Mouse (Mus musculus) MN1 (cell line): ENCODE measurements around the gene Tab1.
A peak's percentile ranks its signal among the peaks of the same experiment; 100 is the strongest.

Source experiments
- DNase-seq: peaks from one replicate; pipeline ENCODE4 v3.0.0-alpha.2; 2016; ENCODE audit warnings: low spot score

The Tab1 gene

GRCm38 (mm10) chr15:80163274-80163673, 30.3 kb downstream of the Tab1 start:
- no peak for DNase-seq

DNA sequence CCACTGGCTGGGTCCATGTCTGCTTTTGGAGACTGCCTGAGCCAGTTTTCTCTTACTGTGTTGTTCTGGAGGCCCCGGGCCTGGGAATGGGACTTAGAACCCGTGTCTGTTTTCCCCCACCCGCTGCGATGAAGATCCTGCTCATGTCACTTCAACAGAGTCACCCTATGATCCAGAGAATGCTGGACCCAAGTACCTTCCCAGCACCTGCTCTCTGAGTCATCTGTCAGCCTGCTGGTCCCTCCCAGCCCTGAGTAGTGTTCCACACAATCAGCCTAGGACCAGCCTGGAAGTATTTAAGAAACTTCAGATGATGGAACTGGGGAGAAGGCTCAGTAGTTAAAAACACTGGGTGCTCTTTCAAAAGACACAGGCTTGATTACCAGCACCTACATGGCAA, 30.8 kb downstream of the Tab1 start:
- no peak for DNase-seq

DNA sequence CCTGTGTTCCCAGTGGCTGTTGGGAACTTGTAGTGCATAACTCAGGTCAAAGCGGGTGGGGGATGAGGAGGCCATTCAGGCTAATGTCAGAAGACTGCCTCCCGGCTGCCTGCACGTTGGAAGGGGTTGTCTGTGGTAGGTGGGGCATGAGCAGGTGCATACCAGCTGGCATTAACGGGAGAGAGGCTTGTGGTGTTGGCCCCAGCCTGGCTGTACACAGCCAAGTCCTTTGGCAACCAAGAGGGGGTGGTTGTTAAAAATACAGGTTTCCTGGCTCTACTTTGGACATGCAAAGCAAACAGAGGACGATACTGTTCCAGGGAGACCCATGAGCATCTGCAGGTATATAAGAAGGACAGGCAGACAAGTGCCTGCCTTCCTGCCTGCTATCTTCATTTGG, 32.5 kb downstream of the Tab1 start:
- DNase-seq: no peak

DNA sequence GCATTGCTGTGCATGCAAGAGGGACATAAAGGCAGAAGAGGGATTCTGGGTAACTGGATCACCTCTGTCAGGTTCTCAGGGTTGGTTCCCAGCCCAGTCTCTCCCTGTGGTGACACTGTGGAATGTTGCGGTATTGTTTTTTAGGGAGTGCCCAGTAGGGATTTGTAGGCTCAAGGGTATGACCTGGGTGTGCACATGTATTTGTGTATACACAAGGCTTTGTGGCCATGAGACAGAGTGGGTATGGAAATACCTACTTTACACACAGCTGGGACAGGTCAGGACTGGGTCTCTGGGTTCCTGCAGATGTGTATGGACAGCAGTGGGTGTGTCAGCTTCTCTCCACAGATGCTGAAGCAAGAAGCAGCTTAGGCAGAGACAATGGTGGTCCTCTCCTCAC, 36.6 kb downstream of the Tab1 start:
- no peak for DNase-seq

DNA sequence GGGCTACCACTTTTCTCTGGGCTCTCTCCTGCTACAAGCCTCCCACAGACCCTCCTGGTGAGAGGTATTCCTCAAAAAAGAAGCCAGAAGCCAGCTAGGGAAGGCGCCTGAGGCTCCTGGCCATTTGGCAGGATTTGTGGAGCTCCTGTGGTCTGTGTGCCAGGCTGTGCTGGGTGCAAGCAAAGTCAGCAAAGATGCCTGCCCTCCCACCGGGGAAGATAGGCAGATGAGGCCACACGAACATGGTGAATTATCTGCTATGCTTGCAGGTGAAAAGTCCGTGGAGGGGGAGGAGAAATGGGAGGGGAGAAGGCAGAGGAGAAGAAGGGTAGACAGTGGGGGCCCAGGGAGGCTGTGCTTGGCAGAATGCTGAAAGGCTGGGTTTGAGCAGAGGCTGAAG, 37.4 kb downstream of the Tab1 start:
- no peak for DNase-seq

DNA sequence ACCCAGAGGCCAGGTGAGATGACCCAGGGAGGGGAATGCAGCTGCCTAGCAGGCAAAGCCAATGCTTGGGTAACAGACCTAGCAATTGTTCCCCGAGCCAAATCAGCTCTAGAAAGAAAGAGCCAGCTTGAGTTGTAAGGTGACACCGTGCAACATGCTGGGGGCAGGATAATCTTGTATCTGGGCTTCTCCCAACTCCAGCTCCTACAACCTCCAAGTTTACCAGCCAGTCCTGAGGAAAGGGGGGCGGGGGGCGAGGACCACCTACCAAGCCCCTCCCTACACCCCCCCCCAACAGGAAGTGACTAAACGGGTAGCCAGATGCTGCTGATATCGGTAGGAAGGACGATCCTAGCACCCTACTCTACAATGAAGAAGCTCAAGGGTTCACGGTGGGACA, 38.4 kb downstream of the Tab1 start:
- peak; percentile 34 for DNase-seq

DNA sequence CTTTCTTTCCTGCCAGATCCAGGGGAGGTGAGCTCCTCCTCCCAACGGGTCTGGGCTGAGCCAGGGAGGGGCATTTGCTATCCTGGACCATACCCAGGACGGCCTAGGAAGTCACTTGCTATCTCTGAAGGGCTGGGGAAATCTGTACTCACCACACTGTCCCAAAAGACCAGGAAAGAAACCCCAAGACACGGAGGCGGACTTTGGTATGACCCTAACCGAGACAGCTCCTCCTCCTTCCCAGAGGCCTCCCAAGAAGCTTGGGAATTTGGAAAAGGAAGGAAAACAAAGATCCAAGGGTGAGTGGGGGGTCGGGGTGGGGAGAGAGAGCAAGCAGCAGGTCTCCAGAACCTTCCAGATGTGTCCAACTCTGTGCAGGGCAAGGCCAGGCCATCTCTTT, 38.9 kb downstream of the Tab1 start:
- peak; percentile 44 for DNase-seq

GRCm38 (mm10) chr15:80173001-80173771, 40.3 kb downstream of the Tab1 start, which contains the start of gene Mgat3:
Gene Mgat3 (plus strand): TSS chr15:80173721.
- peak; percentile 83 for DNase-seq

GRCm38 (mm10) chr15:80173781-80174597, 41.1 kb downstream of the Tab1 start:
- peak; percentile 34 for DNase-seq

- DNase-seq: peak; percentile 38
Measured at GRCm38 (mm10) chr15:80174598-80174875, 41.6 kb downstream of the Tab1 start.

- DNase-seq: no peak
Measured at GRCm38 (mm10) chr15:80175316-80175715, 42.4 kb downstream of the Tab1 start.

GRCm38 (mm10) chr15:80175756-80176155, 42.8 kb downstream of the Tab1 start:
- no peak for DNase-seq

DNA sequence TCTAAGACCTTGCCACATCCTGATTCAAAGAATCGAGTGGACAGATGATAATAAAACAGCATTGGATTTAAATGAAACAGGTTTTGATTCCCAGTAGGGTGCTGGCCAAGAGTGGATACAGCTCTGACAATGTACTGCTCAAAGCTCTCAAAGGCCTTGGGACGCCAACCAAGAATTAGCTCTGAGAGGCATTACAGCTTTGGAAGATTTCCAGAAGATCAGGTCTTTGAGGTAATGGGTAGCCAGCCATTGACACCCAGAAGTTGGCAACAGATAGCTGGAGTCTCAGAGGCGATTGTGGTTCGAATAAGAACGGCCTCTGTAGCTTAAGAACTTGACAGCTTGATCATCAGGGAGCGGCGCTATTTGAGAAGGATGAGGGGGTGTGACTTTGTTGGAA, 48.6 kb downstream of the Tab1 start:
- DNase-seq: no peak

DNA sequence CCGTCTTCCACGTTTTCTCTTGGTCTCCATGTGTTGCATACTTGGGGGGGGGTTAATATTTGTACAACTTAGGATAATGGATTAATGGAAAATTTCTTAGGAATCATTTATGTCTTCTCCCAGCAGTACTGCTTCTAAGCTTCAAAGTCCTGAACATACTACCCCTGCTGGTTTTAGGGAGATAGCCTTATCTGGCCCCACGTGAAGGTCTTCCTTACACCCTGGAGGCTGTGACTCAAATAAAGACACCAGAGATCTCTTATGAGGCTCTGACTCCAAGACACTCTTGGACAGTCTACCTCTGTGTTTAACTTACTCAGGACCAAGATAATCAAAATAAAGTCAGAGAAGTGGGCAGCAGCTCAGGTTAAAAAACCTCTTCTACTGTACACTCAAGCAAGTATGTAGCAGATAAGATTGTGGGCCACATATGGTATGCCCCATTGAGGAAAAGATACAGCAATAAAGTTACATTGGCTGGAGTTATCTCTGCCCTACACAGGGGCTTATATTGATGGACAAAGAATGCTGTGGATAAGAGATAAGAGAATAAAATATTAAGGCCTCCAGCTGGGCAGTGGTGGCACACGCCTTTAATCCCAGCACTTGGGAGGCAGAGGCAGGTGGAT, 49.3 kb downstream of the Tab1 start:
- no peak for DNase-seq

- no peak for DNase-seq
Measured at GRCm38 (mm10) chr15:80188927-80189326, 56.0 kb downstream of the Tab1 start.

- DNase-seq: no peak
Measured at GRCm38 (mm10) chr15:80190075-80190474, 57.1 kb downstream of the Tab1 start.

GRCm38 (mm10) chr15:80191585-80192245, 58.8 kb downstream of the Tab1 start:
- DNase-seq: no peak

DNA sequence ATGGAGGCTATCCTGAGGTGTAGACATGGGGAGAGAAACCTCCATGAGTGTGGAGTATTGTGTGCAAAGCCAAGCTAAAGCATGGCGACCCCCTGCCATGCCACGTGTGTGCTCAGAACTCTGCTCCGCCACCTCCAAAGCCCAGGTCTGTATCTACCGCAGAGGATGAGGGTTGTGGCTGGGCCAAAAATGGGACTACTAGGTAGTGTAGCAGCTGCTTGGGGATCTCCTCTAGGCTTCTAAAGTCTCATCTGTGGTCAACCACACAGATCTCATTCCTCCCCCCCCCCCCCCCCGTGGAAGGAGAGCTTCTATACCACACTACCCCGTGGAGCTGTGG, 59.3 kb downstream of the Tab1 start:
- no peak for DNase-seq

DNA sequence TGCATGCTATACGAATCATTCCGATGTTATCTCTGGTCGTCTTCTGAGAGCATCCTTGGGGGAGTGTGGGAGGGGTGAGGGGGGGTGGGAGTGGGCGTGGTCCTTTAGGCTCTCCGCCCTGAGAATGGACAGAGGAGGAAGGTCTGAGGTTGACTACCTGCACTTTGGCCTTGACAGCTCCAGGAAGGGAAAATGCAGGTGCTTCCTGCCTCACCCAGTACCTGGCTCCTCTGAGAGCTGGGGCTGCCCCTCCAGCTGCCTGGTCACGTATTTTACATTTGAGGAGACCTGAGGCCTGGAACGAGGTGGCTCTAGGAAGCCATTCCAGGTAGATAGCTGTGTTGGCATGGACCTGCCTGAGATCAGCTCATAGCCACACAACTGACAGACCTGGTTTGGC, 59.9 kb downstream of the Tab1 start:
- DNase-seq: no peak

- DNase-seq: no peak
Measured at GRCm38 (mm10) chr15:80199556-80199955, 66.6 kb downstream of the Tab1 start.

DNA sequence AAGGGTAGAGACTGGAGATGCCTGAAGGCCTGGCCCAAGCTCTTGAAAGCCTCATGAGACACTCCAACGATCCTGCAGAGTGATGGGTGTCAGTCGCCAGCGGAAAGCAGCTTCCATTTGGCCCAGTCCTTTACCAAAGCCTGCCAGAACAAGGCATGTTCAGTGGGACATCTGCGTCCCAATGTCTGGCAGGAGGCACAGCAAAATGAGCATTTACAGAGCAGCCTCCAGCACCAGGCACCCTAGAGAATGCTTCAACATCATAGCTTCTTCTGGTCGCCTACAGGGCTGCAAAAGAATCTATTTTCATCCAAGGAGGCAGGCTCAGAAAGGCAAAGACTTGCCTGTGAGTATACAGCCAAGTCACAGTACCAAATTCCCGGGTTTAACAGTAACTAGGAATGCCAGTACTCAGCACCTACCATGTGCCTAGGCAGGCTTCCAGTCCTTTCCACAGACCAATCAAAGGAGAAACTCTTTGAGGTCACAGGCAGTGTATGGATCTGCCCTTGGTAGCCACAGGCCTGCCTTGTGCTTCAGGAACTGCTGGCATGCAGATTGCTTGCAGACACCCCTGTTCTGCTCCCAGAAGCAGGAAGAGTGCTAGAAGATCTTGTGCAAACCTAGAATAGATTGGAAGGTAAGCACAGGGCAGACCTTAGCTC, 69.3 kb downstream of the Tab1 start:
- DNase-seq: no peak

DNA sequence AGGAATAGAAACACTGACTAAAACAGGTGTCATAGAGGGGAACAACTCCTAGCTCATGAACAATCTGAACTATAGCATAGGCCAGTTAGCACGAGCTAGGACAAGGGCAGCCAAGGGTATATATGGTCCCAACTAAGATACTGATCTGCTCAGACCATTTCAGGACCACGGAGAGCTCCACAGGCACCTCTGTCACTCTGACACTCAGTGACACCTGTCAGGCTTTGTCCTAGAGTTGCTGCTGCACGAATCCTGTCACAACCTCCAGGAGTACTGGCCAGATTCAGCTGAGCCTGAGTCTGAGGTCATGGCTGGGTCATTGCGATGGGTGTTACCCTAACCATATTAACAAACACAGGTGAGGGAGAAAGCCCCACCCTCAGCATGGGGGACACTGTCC, 70.5 kb downstream of the Tab1 start:
- DNase-seq: no peak
